Mouse (Mus musculus): ENCODE measurements around the gene Tmtc3.

Tmtc3 gene

GRCm38 (mm10) chr10:100487097-100487978 is at the start of gene Tmtc3, which contains the start of gene Cep290:
Gene Tmtc3 (minus strand): TSS chr10:100487350.
Gene Cep290 (plus strand): TSS chr10:100487558.
- peak; percentile 99 for DNase-seq (ENCODE audit: low read depth, low spot score)

DNA sequence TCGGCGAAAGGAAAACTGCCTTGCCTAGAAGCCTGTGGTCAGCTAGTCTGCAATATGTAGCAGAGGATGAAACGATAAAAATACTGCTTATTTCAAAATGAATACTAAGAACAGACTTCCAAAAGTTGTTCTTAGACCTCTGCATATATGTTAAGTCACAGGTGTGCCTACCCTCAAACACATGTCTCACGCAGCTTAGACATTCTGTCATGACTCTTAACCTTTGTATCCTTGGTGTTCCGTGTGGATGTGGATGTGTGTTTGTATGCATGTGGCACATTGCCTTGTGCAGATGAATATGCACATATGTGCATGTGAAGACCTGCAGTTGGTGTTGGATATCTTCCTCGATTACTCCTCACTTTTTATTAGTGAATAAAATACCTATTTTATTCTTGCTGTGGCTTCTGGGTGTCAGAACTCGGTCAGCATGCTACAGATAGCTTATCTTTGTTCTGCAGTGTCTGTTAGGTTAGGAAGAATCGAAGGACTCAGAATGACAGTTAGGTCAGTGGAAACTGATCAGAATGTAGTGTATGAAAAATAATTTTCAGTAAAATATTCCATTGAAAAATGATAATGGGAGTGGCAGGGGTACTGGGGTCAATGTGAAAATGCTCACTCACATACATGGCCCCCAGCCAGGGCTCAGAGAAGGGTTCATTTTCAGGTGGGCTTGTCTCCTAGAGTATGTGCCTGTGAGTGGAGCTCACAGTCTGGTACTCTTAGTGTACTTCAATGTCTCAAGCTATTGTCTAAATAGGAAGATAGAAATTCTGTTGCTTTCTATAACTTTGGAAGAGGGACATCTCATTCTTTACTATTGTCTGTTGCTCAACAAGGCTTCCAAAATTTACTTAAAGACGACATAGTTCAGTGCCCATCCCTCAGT is 37.6 kb upstream of the Tmtc3 start:
- DNase-seq (ENCODE audit: low read depth, low spot score), result no peak

DNA sequence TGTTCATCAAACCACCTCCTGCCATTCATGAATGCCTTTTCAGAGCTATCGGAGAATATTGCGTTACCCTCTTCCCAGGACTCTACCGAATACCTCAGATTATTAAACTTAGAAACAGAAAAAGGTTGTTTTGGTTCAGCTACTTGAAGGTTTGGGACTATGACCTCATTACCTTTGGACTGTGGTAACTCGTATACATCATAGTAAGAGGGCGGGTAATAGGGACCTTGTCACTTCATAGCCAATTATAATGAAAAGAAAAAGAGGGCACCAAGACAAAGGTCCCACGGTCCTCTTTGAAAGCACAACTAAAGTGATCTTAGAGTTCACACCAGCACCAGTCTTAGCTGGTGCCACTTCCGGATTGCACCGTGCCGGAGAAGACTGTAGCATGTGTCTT is 35.2 kb upstream of the Tmtc3 start:
- no peak for DNase-seq (ENCODE audit: low read depth, low spot score)

GRCm38 (mm10) chr10:100521617-100522016 is 34.5 kb upstream of the Tmtc3 start:
- DNase-seq (ENCODE audit: low read depth, low spot score), result no peak

DNA sequence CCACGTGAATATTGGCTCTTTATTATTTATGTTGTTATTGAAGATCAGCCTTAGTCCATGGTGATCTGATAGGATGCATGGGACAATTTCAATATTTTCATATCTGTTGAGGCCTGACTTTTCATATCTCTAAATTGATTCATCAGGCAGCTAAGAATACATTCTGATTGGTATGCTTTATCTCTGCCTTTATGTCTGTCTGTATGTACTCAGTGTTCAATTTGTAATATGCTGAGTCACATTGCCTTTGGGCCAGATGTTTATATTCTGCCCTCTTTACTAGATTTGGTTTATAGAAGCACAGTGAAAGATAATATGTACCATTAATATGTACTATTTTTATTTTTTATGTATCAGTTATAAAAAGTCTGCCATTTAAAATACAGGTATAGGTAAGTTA is 21.0 kb upstream of the Tmtc3 start:
- no peak for DNase-seq (ENCODE audit: low read depth, low spot score)

DNA sequence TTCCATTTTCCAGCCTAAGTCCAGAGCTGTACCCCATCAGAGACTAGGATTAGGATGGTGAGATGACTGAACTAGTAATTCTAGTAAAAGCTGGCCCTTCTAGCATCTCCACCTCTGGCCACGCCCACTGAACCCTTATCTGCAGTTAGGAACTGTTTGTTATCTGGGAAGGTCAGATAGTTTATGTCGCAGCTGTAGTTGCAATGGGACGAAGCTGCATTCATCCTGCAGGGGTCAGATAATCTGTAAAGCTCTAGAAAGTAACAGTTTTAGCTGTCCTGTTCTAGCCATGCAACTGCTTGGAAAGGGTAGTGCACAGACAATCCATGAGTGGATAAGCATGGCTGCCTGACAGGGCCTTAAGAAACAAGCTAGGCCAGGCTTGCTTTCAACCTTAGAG is 11.2 kb upstream of the Tmtc3 start:
- no peak for DNase-seq (ENCODE audit: low read depth, low spot score)

DNA sequence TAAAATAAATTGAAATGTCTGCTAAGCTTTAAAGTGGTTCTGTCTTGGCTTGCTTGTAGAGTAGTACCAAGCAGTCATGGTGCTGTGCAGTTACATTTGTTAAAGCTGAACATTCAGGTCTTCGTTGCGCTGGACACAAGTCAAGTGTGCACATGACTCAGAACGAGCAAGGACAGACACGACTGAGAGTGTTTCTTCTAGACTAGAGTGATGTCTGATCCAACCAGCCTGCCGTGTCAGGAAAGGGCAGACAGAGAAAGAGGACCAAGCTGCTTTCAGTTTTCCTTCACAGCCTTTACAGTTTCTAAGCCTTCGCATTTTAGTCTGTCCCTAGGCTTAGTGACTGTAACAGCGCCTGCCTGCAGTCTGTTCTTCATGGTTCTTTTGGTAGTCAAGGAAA is 4.8 kb upstream of the Tmtc3 start:
- DNase-seq (ENCODE audit: low read depth, low spot score), result no peak

GRCm38 (mm10) chr10:100486701-100487096 is 451 bp downstream of the Tmtc3 start:
- peak; percentile 24 for DNase-seq (ENCODE audit: low read depth, low spot score)

DNA sequence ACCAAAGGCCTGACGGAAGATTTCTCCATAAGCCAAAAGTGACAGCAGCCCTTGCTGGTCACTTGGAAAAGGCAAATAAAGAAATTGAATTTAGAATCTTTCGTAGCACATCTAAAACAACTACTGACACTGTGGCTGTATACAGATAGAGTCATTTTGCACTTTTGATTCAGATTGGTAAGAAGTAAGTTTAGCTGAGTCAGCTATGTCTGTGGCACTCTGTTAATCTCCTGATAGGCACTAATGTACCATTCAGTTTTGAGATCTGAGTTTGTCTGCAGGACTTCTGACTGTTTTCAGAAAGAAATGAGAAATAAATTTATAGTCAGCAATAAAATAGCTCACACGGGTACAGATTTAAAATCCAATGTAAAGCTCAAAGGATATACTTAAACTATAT is 7.6 kb downstream of the Tmtc3 start:
- DNase-seq (ENCODE audit: low read depth, low spot score), result no peak

DNA sequence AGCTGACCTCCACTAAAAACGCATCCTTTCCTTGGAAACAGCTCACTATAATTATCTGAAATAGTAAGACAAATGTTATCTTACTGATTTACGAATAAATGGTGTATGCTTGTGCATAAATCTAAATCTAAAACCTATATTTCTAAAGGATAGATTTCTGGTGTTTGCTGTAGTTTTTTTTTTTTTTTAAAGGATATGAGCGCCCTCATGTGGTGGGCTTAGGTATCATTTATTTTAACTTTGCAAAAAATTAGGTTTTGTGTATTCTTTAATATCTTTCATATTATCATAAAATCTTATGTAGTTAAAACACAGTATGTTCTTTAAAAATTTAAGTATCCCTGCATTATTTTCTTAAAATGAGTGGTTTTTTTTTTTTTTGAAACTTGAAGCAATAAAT is 12.1 kb downstream of the Tmtc3 start:
- no peak for DNase-seq (ENCODE audit: low read depth, low spot score)

GRCm38 (mm10) chr10:100460515-100460914 is 26.6 kb downstream of the Tmtc3 start:
- no peak for DNase-seq (ENCODE audit: low read depth, low spot score)

GRCm38 (mm10) chr10:100449394-100449793 is 37.8 kb downstream of the Tmtc3 start:
- no peak for DNase-seq (ENCODE audit: low read depth, low spot score)

- DNase-seq (ENCODE audit: low read depth, low spot score), result no peak
Observed at GRCm38 (mm10) chr10:100427592-100427991, 59.6 kb downstream of the Tmtc3 start.

DNA sequence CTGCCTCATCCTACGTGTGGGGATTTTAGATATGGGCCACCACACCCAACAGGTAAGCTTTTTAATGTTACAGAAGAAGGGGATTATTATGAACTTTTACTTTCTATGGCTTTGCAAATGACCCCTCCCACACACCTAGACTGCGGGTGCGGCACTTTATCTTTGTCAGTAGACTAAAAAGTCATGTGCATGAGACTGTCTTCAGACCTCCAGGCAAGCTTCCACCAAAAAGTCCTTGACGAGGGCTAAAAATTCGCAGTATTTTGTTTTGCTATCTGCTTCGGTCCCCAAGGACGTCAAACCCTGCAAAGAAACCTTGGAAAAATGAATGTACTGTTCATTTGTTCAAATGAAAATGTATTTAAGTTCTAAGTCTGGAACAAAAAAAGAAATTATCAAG is 71.6 kb downstream of the Tmtc3 start:
- DNase-seq (ENCODE audit: low read depth, low spot score), result no peak

DNA sequence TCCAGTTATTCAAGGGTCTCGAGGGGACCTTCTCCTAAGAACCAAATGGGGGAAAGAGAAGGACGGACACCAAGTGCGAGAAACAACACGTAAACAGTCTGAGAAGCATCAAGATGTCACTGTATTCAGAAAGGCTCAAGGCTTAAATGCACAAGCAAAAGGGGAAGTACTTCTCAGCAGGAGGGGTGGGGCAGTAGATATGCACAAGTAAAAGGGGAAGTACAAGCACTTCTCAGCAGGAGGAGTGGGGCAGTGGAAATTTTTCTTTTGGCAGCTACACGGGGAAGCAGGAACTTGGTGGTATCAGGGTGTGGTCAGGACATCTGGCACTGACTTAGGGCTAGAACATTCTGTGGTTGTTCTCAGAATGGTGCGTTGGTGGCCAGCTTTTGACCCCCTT is 84.8 kb downstream of the Tmtc3 start:
- peak; percentile 28 for DNase-seq (ENCODE audit: low read depth, low spot score)

Data from ES-CJ7 (cell line).